Comparison of ENCODE assay signal across 8 mouse cellular contexts in genomic region chr11:87461780-87462460, GRCm38 (mm10). TPM values are rescaled to one million over a fixed set of nuclear protein-coding genes. Genes with fewer than 3 reads are reported as not detected.
DNase-seq lines count a peak whose midpoint lies in the region; ATAC-seq lines count a peak whose summit lies in the region.
"Not testable (repeated sequence)": the region's sequence is repeated elsewhere in the genome, so short reads cannot be mapped to it uniquely, and the experiment has no call there.

No protein-coding gene starts in this region.

- H3K27me3 ChIP-seq in hindbrain, embryonic 13.5 days = not testable (repeated sequence)

- H3K4me1 ChIP-seq in hindbrain, embryonic 13.5 days (replicated peaks) = not testable (repeated sequence)

- ATAC-seq in hindbrain, embryonic 13.5 days (ENCODE audit: low FRiP score) = peak; percentile 99

- H3K9ac ChIP-seq in hindbrain, embryonic 13.5 days = peak overlapping the region; percentile 49; the same call in 1 of the 2 replicates

- not testable (repeated sequence) for H3K36me3 ChIP-seq in hindbrain, embryonic 13.5 days

- H3K4me2 ChIP-seq in hindbrain, embryonic 13.5 days = peak overlapping the region; percentile 49

- under 1% methylated on average over 26 of the region's 58 CpGs for WGBS in hindbrain, embryonic 13.5 days

- peak overlapping the region; percentile 34 for H3K4me3 ChIP-seq in hindbrain, embryonic 13.5 days

- peak; percentile 66 for DNase-seq in Muller cell, postnatal 12 days (ENCODE audit: inconsistent ontology term)
- DNase-seq in cerebellum, postnatal 25 days = peak; percentile 81 to 88
- peak; percentile 43 to 60 for DNase-seq in frontal cortex, postnatal 25 days (ENCODE audit: low spot score in 2 of 2)
- peak; percentile 42 to 57 for DNase-seq in layer of hippocampus, postnatal 25 days (ENCODE audit: extremely low spot score in 1 of 2, low spot score in 1 of 2)
- DNase-seq in lung, postnatal 14 days = peak; percentile 80
- DNase-seq in ovary, postnatal 36 days (ENCODE audit: low spot score) = peak; percentile 81
- DNase-seq in thymus, postnatal 14 days = peak; percentile 83

- H3K27ac ChIP-seq in hindbrain, embryonic 13.5 days = peak overlapping the region; percentile 44; the same call in 1 of the 2 replicates

- H3K9me3 ChIP-seq in hindbrain, embryonic 13.5 days = not testable (repeated sequence)

RNA-seq across cellular contexts. Expression of gene Tex14, which starts 57.1 kb away (rescaled TPM):
- polyA plus RNA-seq in hindbrain, embryonic 13.5 days (2015; fragmentation: Nextera tagmentation; extraction: Ambion mirVana) = 1.00 and 1.0 TPM in 2 replicates
- under 1 TPM; 0.37 to 0.82 TPM for total RNA-seq in layer of hippocampus, postnatal 25 days (2021)

RNA-seq across cellular contexts. Expression of gene Rad51c, which starts 57.2 kb away (rescaled TPM):
- polyA plus RNA-seq in hindbrain, embryonic 13.5 days (2015; fragmentation: Nextera tagmentation; extraction: Ambion mirVana) = 5.1 and 6.2 TPM in 2 replicates
- total RNA-seq in layer of hippocampus, postnatal 25 days (2021) = 1 to 10 TPM; 3.5 to 4.4 TPM

Comparison
In these comparisons a context has a peak if more than half of its experiments do, and no peak if none do; other contexts are left out.
1. Peak in every context shown above with its lines: DNase-seq, ATAC-seq, H3K4me3 ChIP-seq and H3K27ac ChIP-seq.